Mouse (Mus musculus) kidney, embryonic 14.5 days (tissue): ENCODE data around the gene Nfib. TPM values are rescaled to one million over a fixed set of nuclear protein-coding genes. Genes with fewer than 3 reads are reported as not detected.

Experiments
- ATAC-seq: fragments of 200-750 bp; cut with Nextera tagmentation; 2 replicates; pipeline ENCODE4 v1.8.0; 2017; ENCODE audit warnings: moderate number of reproducible peaks, mild to moderate bottlenecking, moderate TSS enrichment, moderate library complexity; ENCODE audit not compliant: low FRiP score, low TSS enrichment
- H3K27ac ChIP-seq: fragments of 300-500 bp; sonication (generic); 2 replicates; pipeline ENCODE4 v1.5.1; 2014; ENCODE audit warnings: low read depth, mild to moderate bottlenecking, low read length, moderate library complexity, mixed read lengths
- H3K27me3 ChIP-seq: fragments of 300-500 bp; sonication (generic); 2 replicates; pipeline ENCODE4 v1.6.1; 2014; ENCODE audit warnings: mild to moderate bottlenecking, low read length; ENCODE audit not compliant: control insufficient read depth, insufficient read depth
- H3K36me3 ChIP-seq: fragments of 300-500 bp; sonication (generic); 2 replicates; pipeline ENCODE4 v1.6.1; 2014; ENCODE audit warnings: low read length, mixed read lengths; ENCODE audit not compliant: control insufficient read depth, insufficient read depth
- H3K4me1 ChIP-seq: fragments of 300-500 bp; sonication (generic); 2 replicates; pipeline ENCODE4 v1.6.1; 2014; ENCODE audit warnings: low read length, mixed read lengths; ENCODE audit not compliant: control insufficient read depth, insufficient read depth
- H3K4me2 ChIP-seq: fragments of 300-500 bp; sonication (generic); replicated peaks from 2 replicates; pipeline ENCODE4 v1.6.1; 2014; ENCODE audit warnings: low read depth, mild to moderate bottlenecking, low read length
- H3K4me3 ChIP-seq: fragments of 300-500 bp; sonication (generic); 2 replicates; pipeline ENCODE4 v1.5.1; 2014; ENCODE audit warnings: mild to moderate bottlenecking, low read length
- H3K9ac ChIP-seq: fragments of 300-500 bp; sonication (generic); 2 replicates; pipeline ENCODE4 v1.6.1; 2014; ENCODE audit warnings: low read depth, mild to moderate bottlenecking, low read length, moderate library complexity
- H3K9me3 ChIP-seq: fragments of 300-500 bp; sonication (generic); 2 replicates; pipeline ENCODE4 v1.6.1; 2016; ENCODE audit warnings: low read length; ENCODE audit not compliant: control insufficient read depth
- WGBS: fragments of 180-500 bp; shearing (Covaris S2); extraction: QIAGEN DNeasy Blood & Tissue Kit; methylation state at CpG from one replicate; pipeline ENCODE4 v1.1.7; 2014; 5-methylcytosine and 5-hydroxymethylcytosine counted together
- polyA plus RNA-seq: library from polyadenylated mRNA; unstranded; fragments of >200 nt; fragmentation: Nextera tagmentation; extraction: Ambion mirVana; gene quantifications from 2 replicates; pipeline ENCODE4 v1.2.1, GENCODE M21; 2014

The Nfib gene
- polyA plus RNA-seq, 1 experiment from 2014 or later: 36.0 TPM

DNA sequence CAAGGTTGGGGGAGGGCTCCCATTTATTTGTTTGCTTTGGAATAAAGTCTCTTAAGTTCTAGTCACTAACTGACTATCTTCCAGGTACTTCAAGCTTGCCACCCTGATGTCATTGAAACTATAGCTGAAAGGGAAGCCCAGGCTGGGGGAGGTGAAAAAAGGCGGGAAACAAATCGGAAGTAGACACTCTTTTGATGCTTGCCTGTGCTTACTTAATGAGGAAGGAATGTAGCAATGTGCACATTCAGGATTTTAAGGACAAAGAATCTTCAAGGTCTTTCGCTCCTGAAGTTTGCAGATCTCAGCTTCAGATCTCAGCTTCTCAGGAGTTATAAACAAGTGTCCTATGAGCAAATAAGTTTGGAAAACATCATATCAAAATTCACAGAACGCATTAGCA is 95.9 kb downstream of the Nfib start:
- Histone ChIP-seq H3K9me3 (no peaks in the 10 kb centered on the region), H3K4me3 (no peak overlapping the region), H3K27ac (0 out of 2 replicates have a peak overlapping the region, but pooled peaks have one; percentile 34), H3K9ac (no peak overlapping the region), H3K4me1 (peaks cover 23% of the 10 kb centered on the region; the same call in 1 of the 2 replicates), H3K36me3 (no peaks in the 10 kb centered on the region), H3K27me3 (no peaks in the 10 kb centered on the region), H3K4me2 (no peak overlapping the region)
- WGBS: 43% methylated on average over 4 of the region's 4 CpGs
- no peak for ATAC-seq

DNA sequence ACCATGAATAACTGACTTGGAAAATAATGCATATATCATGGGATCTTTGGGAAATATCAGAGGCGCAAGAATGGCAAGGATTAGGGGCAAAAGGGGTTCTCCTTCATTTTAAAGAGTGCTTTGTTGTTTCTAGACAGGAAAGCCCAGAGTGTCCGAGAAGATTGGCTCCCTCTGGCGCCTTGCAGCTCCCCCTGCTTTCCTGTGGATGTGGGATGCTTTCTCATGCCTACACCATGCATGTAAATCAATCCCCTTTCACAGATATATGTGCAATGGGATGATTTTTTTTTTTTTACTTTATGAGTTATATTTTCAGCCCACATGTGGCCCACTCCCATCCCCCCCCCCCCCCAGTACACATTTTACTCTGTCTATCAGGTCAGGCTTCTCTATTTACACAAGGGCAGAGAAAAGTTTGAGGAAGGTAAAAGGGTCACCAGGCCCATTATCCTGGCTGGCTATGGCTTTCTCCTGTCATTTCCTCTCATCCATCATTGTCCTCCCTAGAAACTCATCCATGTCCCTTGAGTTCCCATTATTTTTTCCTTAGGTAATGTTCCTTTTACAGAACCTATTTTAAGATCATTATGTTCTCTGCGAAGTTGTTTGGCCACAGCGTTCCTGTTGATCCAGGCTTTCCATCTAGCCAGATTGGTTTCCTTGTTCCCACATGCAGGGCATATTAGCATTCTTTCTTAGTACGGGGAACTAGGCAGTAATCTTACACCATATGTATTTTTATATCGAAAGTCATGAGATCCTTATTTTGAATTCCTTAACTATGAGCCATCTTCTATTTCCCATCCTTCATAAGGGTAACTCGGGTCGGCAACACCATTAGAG is 96.6 kb downstream of the Nfib start:
- Histone ChIP-seq H3K9me3 (no peaks in the 10 kb centered on the region), H3K4me1 (peaks cover 25% of the 10 kb centered on the region; the same call in 1 of the 2 replicates), H3K9ac (no peak overlapping the region), H3K27me3 (no peaks in the 10 kb centered on the region), H3K4me2 (no peak overlapping the region), H3K4me3 (no peak overlapping the region), H3K27ac (peak overlapping the region; percentile 34; the same call in 1 of the 2 replicates), H3K36me3 (no peaks in the 10 kb centered on the region)
- 22% methylated on average over 9 of the region's 9 CpGs for WGBS
- peak; percentile 80 for ATAC-seq

DNA sequence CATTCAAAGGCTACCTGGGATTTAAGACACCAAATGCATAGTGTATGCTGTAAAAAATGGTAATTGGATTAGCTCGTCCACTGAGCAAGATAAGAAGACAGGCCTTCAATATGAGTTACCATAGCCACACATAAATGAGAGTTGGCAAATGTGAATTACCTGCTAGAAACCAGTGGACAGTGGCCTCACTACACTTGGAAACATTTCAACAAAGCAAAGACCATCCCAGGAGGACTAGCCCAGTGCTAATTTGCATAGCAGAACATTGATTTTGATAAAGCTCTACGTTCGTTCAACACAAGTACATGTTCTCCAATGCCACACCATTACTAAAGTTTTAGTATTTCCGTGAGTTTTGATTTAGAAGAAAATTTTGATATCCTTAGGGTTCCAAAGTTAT is 98.3 kb downstream of the Nfib start:
- 91% methylated on average over 4 of the region's 4 CpGs for WGBS
- H3K27ac ChIP-seq: no peak overlapping the region
- H3K27me3 ChIP-seq: no peaks in the 10 kb centered on the region
- H3K4me2 ChIP-seq: no peak overlapping the region
- ATAC-seq: no peak
- no peak overlapping the region for H3K9ac ChIP-seq
- H3K4me1 ChIP-seq: peaks cover 21% of the 10 kb centered on the region; the same call in 1 of the 2 replicates
- H3K36me3 ChIP-seq: no peaks in the 10 kb centered on the region
- no peak overlapping the region for H3K4me3 ChIP-seq
- H3K9me3 ChIP-seq: no peaks in the 10 kb centered on the region

DNA sequence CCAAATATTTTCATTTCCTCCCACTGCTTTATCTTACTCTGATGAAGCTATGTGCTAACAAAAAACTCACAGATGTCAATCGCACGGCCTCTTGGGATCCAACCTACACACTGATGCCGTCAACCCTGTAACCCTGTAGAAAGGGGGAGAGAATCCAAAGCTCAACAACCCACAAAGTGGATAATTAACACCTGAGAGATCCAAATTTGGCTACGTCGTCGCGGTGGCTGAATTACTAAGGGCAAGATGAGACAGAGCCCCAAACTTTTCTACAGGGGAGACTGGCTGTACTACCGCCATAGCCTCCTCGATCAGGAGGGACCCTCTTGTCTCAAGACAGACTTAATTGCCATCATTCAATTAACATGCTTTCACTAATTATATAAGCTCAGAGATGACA is 99.2 kb downstream of the Nfib start:
- H3K27ac ChIP-seq: no peak overlapping the region
- no peak overlapping the region for H3K4me3 ChIP-seq
- peaks cover 21% of the 10 kb centered on the region; the same call in 1 of the 2 replicates for H3K4me1 ChIP-seq
- H3K4me2 ChIP-seq: no peak overlapping the region
- 61% methylated on average over 9 of the region's 9 CpGs for WGBS
- no peaks in the 10 kb centered on the region for H3K27me3 ChIP-seq
- no peaks in the 10 kb centered on the region for H3K36me3 ChIP-seq
- H3K9ac ChIP-seq: no peak overlapping the region
- H3K9me3 ChIP-seq: no peaks in the 10 kb centered on the region
- no peak for ATAC-seq

DNA sequence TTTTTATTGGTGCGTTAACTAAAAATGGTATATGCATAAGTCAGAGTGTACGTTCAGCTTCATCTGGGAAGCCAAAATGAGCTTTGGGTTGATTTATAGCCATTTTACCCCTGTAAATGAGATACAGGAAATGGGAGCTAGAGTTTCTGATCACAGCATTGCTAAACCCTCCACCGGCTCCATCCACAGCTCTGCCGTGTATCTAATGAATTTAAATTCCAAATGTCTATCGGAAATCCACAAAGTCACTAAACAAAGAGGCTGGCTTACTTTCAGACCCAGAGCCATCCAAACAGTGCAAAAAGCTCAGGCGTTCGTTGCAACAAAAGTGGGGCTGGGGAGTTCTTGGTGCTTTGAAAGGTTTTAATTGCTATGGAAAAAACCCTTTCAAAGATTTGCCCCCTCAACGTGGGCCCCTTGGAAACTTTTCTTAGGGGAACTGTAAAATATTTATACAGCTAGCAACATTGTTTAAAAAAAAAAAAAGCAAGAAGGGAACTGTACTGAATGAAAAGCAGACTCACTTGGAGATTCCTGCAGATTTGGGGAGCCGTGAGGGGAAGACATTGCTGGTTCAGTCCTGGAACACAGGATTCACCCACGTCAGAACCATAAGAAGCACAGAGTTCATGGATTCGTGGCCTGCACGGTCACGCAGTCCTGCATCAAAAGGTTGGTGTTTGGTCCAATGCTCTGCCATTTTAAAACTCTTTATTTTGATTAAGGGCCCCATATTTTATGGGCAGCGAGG is 100.3 kb downstream of the Nfib start:
- no peak overlapping the region for H3K4me3 ChIP-seq
- 44% methylated on average over 14 of the region's 14 CpGs for WGBS
- H3K36me3 ChIP-seq: no peaks in the 10 kb centered on the region
- ATAC-seq: no peak
- no peaks in the 10 kb centered on the region for H3K27me3 ChIP-seq
- H3K27ac ChIP-seq: peak overlapping the region; percentile 2; the same call in 1 of the 2 replicates
- H3K4me1 ChIP-seq: peaks cover 21% of the 10 kb centered on the region; the same call in 1 of the 2 replicates
- no peak overlapping the region for H3K9ac ChIP-seq
- no peaks in the 10 kb centered on the region for H3K9me3 ChIP-seq
- no peak overlapping the region for H3K4me2 ChIP-seq

DNA sequence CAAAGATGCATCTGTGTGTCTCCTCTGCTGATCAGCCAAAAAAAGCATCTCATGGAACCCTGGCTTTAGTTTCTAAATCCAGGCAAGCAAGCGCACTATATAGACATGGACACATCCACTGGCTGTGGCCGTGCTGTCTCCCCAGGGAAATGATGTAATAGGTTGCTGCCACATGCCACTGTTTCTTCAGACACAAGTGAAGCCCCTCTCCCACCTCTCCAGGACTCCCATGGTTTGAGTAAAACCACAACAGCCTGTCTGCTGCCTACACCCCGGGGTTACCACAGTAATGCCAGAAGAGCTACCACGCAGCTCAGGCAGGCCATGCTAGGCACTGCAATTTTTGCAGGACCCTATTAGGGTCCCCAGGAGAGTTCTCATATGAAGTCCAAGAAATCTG is 101.0 kb downstream of the Nfib start:
- Histone ChIP-seq H3K4me1 (peaks cover 21% of the 10 kb centered on the region; the same call in 1 of the 2 replicates), H3K27ac (no peak overlapping the region), H3K9me3 (no peaks in the 10 kb centered on the region), H3K36me3 (no peaks in the 10 kb centered on the region), H3K9ac (no peak overlapping the region), H3K4me3 (no peak overlapping the region), H3K4me2 (no peak overlapping the region), H3K27me3 (no peaks in the 10 kb centered on the region)
- 71% methylated on average over 4 of the region's 4 CpGs for WGBS
- ATAC-seq: no peak; the same call in 1 of the 2 replicates

DNA sequence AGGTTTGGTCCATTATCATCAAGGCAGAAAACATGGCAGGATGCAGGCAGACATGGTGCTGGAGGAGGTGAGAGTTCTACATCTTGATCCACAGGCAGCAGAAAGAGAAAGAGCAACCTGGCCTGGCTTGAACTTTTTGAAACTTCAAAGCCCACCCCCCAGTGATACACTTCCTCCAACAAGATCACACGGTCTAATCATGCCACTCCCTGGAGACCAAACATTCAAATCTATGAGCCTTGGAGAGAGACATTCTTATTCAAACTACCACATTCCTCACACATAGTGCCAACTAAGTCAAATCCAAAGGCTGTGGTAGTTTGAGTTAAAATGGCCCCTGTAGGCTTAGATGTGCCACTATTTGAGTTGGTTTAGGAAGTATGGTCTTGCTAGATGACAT is 104.9 kb downstream of the Nfib start:
- no peaks in the 10 kb centered on the region for H3K9me3 ChIP-seq
- no peak overlapping the region for H3K4me2 ChIP-seq
- H3K27me3 ChIP-seq: no peaks in the 10 kb centered on the region; the same call in 1 of the 2 replicates
- 97% methylated on average over 1 of the region's 1 CpGs for WGBS
- no peak overlapping the region for H3K27ac ChIP-seq
- H3K36me3 ChIP-seq: no peaks in the 10 kb centered on the region
- no peak overlapping the region for H3K4me3 ChIP-seq
- no peak overlapping the region for H3K9ac ChIP-seq
- H3K4me1 ChIP-seq: peaks cover 7% of the 10 kb centered on the region; the same call in 1 of the 2 replicates
- no peak for ATAC-seq

DNA sequence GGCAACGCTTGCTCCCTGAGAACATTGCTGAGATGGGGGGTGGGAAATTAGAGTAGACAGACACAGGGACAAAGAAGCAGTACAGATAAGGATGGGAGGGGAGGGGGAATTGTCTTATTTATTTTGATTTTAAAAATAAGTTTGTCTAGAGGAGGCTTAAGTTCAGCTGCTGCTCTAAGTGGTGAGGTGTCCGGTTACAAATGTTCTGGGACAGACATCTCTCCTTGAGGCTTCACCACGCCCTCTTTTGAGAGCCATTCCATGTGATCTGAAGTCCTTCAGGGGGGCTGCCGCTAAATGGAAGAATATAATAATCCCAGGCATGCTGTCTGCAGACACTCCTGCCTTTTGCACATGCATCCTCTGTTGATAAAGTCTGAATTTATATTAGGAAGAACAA is 107.1 kb downstream of the Nfib start:
- no peak; the same call in 1 of the 2 replicates for ATAC-seq
- no peaks in the 10 kb centered on the region; the same call in 1 of the 2 replicates for H3K27me3 ChIP-seq
- no peak overlapping the region for H3K4me3 ChIP-seq
- H3K4me2 ChIP-seq: no peak overlapping the region
- H3K9me3 ChIP-seq: no peaks in the 10 kb centered on the region
- no peak overlapping the region for H3K9ac ChIP-seq
- H3K36me3 ChIP-seq: no peaks in the 10 kb centered on the region
- WGBS: 38% methylated on average over 4 of the region's 4 CpGs
- no peaks in the 10 kb centered on the region for H3K4me1 ChIP-seq
- no peak overlapping the region for H3K27ac ChIP-seq
